Mouse (Mus musculus): Measurements from ENCODE around the gene Ttll10.
A peak's percentile ranks its signal among the peaks of the same experiment; 100 is the strongest.

Ttll10 gene

GRCm38 (mm10) chr4:156059261-156059660 lies at the start of gene Ttll10:
Gene Ttll10 (minus strand): TSS chr4:156059414.
- no peak for DNase-seq (ENCODE audit: low read depth, low spot score)

- no peak for DNase-seq (ENCODE audit: low read depth, low spot score)
Measured at GRCm38 (mm10) chr4:156103342-156103741, 44.1 kb upstream of the Ttll10 start.

- DNase-seq (ENCODE audit: low read depth, low spot score) = peak; percentile 49
Measured at GRCm38 (mm10) chr4:156101481-156101903, 42.3 kb upstream of the Ttll10 start.

GRCm38 (mm10) chr4:156100501-156100900 lies 41.3 kb upstream of the Ttll10 start:
- no peak for DNase-seq (ENCODE audit: low read depth, low spot score)

GRCm38 (mm10) chr4:156099427-156099826 lies 40.2 kb upstream of the Ttll10 start:
- no peak for DNase-seq (ENCODE audit: low read depth, low spot score)

- DNase-seq (ENCODE audit: low read depth, low spot score) = no peak
Measured at GRCm38 (mm10) chr4:156097770-156098366, 38.7 kb upstream of the Ttll10 start.

- DNase-seq (ENCODE audit: low read depth, low spot score) = no peak
Measured at GRCm38 (mm10) chr4:156096191-156096590, 37.0 kb upstream of the Ttll10 start.

- DNase-seq (ENCODE audit: low read depth, low spot score) = no peak
Measured at GRCm38 (mm10) chr4:156093758-156094157, 34.5 kb upstream of the Ttll10 start.

- no peak for DNase-seq (ENCODE audit: low read depth, low spot score)
Measured at GRCm38 (mm10) chr4:156092765-156093164, 33.6 kb upstream of the Ttll10 start.

- no peak for DNase-seq (ENCODE audit: low read depth, low spot score)
Measured at GRCm38 (mm10) chr4:156091236-156091635, 32.0 kb upstream of the Ttll10 start.

GRCm38 (mm10) chr4:156087398-156088087 lies 28.3 kb upstream of the Ttll10 start:
- no peak for DNase-seq (ENCODE audit: low read depth, low spot score)

GRCm38 (mm10) chr4:156085256-156085655 lies 26.0 kb upstream of the Ttll10 start:
- DNase-seq (ENCODE audit: low read depth, low spot score) = no peak

GRCm38 (mm10) chr4:156084096-156084879 lies 25.1 kb upstream of the Ttll10 start:
- DNase-seq (ENCODE audit: low read depth, low spot score) = no peak

- DNase-seq (ENCODE audit: low read depth, low spot score) = no peak
Measured at GRCm38 (mm10) chr4:156083348-156083747, 24.1 kb upstream of the Ttll10 start.

GRCm38 (mm10) chr4:156082621-156083234 lies 23.5 kb upstream of the Ttll10 start:
- DNase-seq (ENCODE audit: low read depth, low spot score) = no peak

- peak; percentile 80 for DNase-seq (ENCODE audit: low read depth, low spot score)
Measured at GRCm38 (mm10) chr4:156077499-156078301, 18.5 kb upstream of the Ttll10 start.

GRCm38 (mm10) chr4:156076911-156077382 lies 17.7 kb upstream of the Ttll10 start:
- peak; percentile 66 for DNase-seq (ENCODE audit: low read depth, low spot score)

- no peak for DNase-seq (ENCODE audit: low read depth, low spot score)
Measured at GRCm38 (mm10) chr4:156070716-156071115, 11.5 kb upstream of the Ttll10 start.

- DNase-seq (ENCODE audit: low read depth, low spot score) = peak; percentile 49
Measured at GRCm38 (mm10) chr4:156070276-156070675, 11.1 kb upstream of the Ttll10 start.

- no peak for DNase-seq (ENCODE audit: low read depth, low spot score)
Measured at GRCm38 (mm10) chr4:156069701-156070100, 10.5 kb upstream of the Ttll10 start.
